ENCODE assay signal across 8 mouse cellular contexts in genomic region chr10:80149291-80150225, GRCm38 (mm10). TPM values are rescaled to one million over a fixed set of nuclear protein-coding genes. Genes with fewer than 3 reads are reported as not detected.
A peak's percentile ranks its signal among the peaks of the same experiment; 100 is the strongest.
DNase-seq lines count a peak whose midpoint lies in the region; ATAC-seq and TF ChIP-seq lines count a peak whose summit lies in the region.

No protein-coding gene starts in this region.

- no peak for TF ChIP-seq RAD21 in MEL (IDR thresholded peaks at IDR 0.05; ENCODE audit: low read depth, low read length)

- peak overlapping the region; percentile 86 for H3K27ac ChIP-seq in MEL (ENCODE audit: control insufficient read depth, low read depth, low read length)
- peak overlapping the region; percentile 100 for H3K27ac ChIP-seq in forebrain, embryonic 16.5 days (ENCODE audit: low read length)
- peak overlapping the region; percentile 100 for H3K27ac ChIP-seq in lung, embryonic 14.5 days (ENCODE audit: low read depth)

- no peak for TF ChIP-seq CTCF in MEL (IDR thresholded peaks at IDR 0.05 in 2 of 3, conservative IDR thresholded peaks at IDR 0.05 in 1 of 3; ENCODE audit: control insufficient read depth in 1 of 3, insufficient read depth in 1 of 3, low read depth in 2 of 3, low read length in 3 of 3, poor library complexity in 1 of 3, severe bottlenecking in 1 of 3)
- TF ChIP-seq CTCF in lung, embryonic 14.5 days (IDR thresholded peaks at IDR 0.05; ENCODE audit: low read depth) = no peak

- peaks cover 32% of the 10 kb centered on the region for H3K79me2 ChIP-seq in MEL (ENCODE audit: control insufficient read depth, insufficient read depth, low read length, poor library complexity)

- H3K4me2 ChIP-seq in forebrain, embryonic 16.5 days (ENCODE audit: low read length) = peak overlapping the region; percentile 94
- H3K4me2 ChIP-seq in lung, embryonic 14.5 days = peak overlapping the region; percentile 100

- peak; percentile 84 for ATAC-seq in forebrain, embryonic 16.5 days
- peak; percentile 79 for ATAC-seq in lung, embryonic 14.5 days (ENCODE audit: insufficient read depth)
- ATAC-seq in neutrophil, adult 5-6 weeks (ENCODE audit: extremely low read depth, insufficient number of reproducible peaks, low FRiP score, poor library complexity, severe bottlenecking) = peak; percentile 48

- peak; percentile 47 to 78; a peak in 2 of 4 replicates for TF ChIP-seq POLR2A in MEL (IDR thresholded peaks at IDR 0.05; ENCODE audit: control insufficient read depth in 1 of 2, insufficient read depth in 1 of 2, low read depth in 1 of 2, low read length in 2 of 2, poor library complexity in 1 of 2)

- under 1% methylated on average over 88 of the region's 88 CpGs for WGBS in forebrain, embryonic 16.5 days
- WGBS in lung, embryonic 14.5 days = under 1% methylated on average over 88 of the region's 88 CpGs

- H3K4me1 ChIP-seq in MEL (ENCODE audit: control insufficient read depth in 1 of 2, insufficient read depth in 2 of 2, low read length in 2 of 2) = peaks cover 0 to 44% of the 10 kb centered on the region in 2 experiments; a peak in 2 of 4 replicates
- H3K4me1 ChIP-seq in forebrain, embryonic 16.5 days (replicated peaks; ENCODE audit: control insufficient read depth, insufficient read depth, low read length) = peaks cover 41% of the 10 kb centered on the region
- peaks cover 10% of the 10 kb centered on the region; the same call in 1 of the 2 replicates for H3K4me1 ChIP-seq in lung, embryonic 14.5 days (ENCODE audit: insufficient read depth)

- peak; percentile 99 for DNase-seq in MEL (ENCODE audit: low read depth, low spot score)
- peak; percentile 95 to 98 for DNase-seq in cerebellum, adult 18-20 months
- DNase-seq in heart, postnatal 36 days = peak; percentile 91 to 95
- DNase-seq in layer of hippocampus, adult 8-10 months (ENCODE audit: low spot score in 2 of 2) = peak; percentile 97 to 98
- peak; percentile 99 for DNase-seq in lung, embryonic 14.5 days
- DNase-seq in testis, postnatal 14 days (ENCODE audit: low spot score) = peak; percentile 97

- no peaks in the 10 kb centered on the region for H3K9me3 ChIP-seq in MEL (replicated peaks; ENCODE audit: insufficient read depth, low read length)
- H3K9me3 ChIP-seq in forebrain, embryonic 16.5 days (ENCODE audit: control insufficient read depth, low read length) = no peaks in the 10 kb centered on the region
- no peaks in the 10 kb centered on the region for H3K9me3 ChIP-seq in lung, embryonic 14.5 days (ENCODE audit: low read depth, low read length)

- no peaks in the 10 kb centered on the region for H3K27me3 ChIP-seq in MEL (ENCODE audit: control insufficient read depth in 1 of 2, insufficient read depth in 2 of 2, low read length in 2 of 2)
- H3K27me3 ChIP-seq in forebrain, embryonic 16.5 days (replicated peaks; ENCODE audit: control insufficient read depth, insufficient read depth, low read length) = no peaks in the 10 kb centered on the region
- H3K27me3 ChIP-seq in lung, embryonic 14.5 days (ENCODE audit: insufficient read depth, low read length) = no peaks in the 10 kb centered on the region

- peak overlapping the region; percentile 84 to 90 for H3K4me3 ChIP-seq in MEL (ENCODE audit: control insufficient read depth in 1 of 2, insufficient read depth in 1 of 2, low read depth in 2 of 2, low read length in 2 of 2)
- peak overlapping the region; percentile 63 for H3K4me3 ChIP-seq in forebrain, embryonic 16.5 days (replicated peaks; ENCODE audit: low read length)
- peak overlapping the region; percentile 99 for H3K4me3 ChIP-seq in lung, embryonic 14.5 days (ENCODE audit: low read depth, low read length)

- H3K9ac ChIP-seq in MEL (ENCODE audit: control insufficient read depth, low read depth, low read length, poor library complexity, severe bottlenecking) = peak overlapping the region; percentile 87
- H3K9ac ChIP-seq in forebrain, embryonic 16.5 days (replicated peaks; ENCODE audit: low read depth, low read length) = peak overlapping the region; percentile 98
- peak overlapping the region; percentile 99 for H3K9ac ChIP-seq in lung, embryonic 14.5 days

- intact Hi-C loops in heart, postnatal 36 days (cut with DNase I) = loop anchor here (1.0 kb wide), 1 partner anchor 9 kb away; no protein-coding TSS in a partner anchor

- H3K36me3 ChIP-seq in MEL (ENCODE audit: control insufficient read depth in 1 of 2, insufficient read depth in 2 of 2, low read length in 2 of 2) = peaks cover 0 to 20% of the 10 kb centered on the region in 2 experiments; a peak in 2 of 4 replicates
- H3K36me3 ChIP-seq in forebrain, embryonic 16.5 days (ENCODE audit: control insufficient read depth, insufficient read depth) = peaks cover 9% of the 10 kb centered on the region
- peaks cover 69% of the 10 kb centered on the region for H3K36me3 ChIP-seq in lung, embryonic 14.5 days (ENCODE audit: insufficient read depth)

- TF ChIP-seq EP300 in MEL (IDR thresholded peaks at IDR 0.05; ENCODE audit: low read depth in 1 of 2, low read length in 2 of 2) = peak in 1 of 2 experiments; percentile 51; a peak in 2 of 4 replicates

TF ChIP-seq in MEL, 35 proteins besides CTCF, POLR2A, EP300 and RAD21 (continues in another document):
- TF ChIP-seq MAFK (IDR thresholded peaks at IDR 0.05; ENCODE audit: borderline replicate concordance, low read depth, low read length) (no peak), MAZ (IDR thresholded peaks at IDR 0.05; ENCODE audit: low read depth, low read length) (peak; percentile 94), UBTF (IDR thresholded peaks at IDR 0.05; ENCODE audit: borderline replicate concordance, insufficient read depth, low read depth, low read length) (0 out of 2 replicates have a peak, but pooled peaks have one; percentile 49), POLR2AphosphoS2 (IDR thresholded peaks at IDR 0.05; ENCODE audit: low read length) (peak; percentile 26; the same call in 1 of the 2 replicates), CHD2 (IDR thresholded peaks at IDR 0.05; ENCODE audit: low read length) (peak; percentile 31; the same call in 1 of the 2 replicates), GABPA (IDR thresholded peaks at IDR 0.05; ENCODE audit: low read depth, low read length) (no peak), ZMIZ1 (IDR thresholded peaks at IDR 0.05; ENCODE audit: low read depth, low read length) (0 out of 2 replicates have a peak, but pooled peaks have one; percentile 1), GATA1 (IDR thresholded peaks at IDR 0.05; ENCODE audit: low read depth, low read length) (peak; percentile 44; the same call in 1 of the 2 replicates), NELFE (IDR thresholded peaks at IDR 0.05; ENCODE audit: low read depth, low read length) (peak; percentile 80), ZNF384 (IDR thresholded peaks at IDR 0.05; ENCODE audit: low read depth, low read length) (peak; percentile 98), ZKSCAN1 (IDR thresholded peaks at IDR 0.05; ENCODE audit: low read depth, low read length) (no peak)

RNA-seq across cellular contexts. Expression of gene Midn, which starts 1.5 kb away (rescaled TPM):
- total RNA-seq in MEL (2012; rRNA removed) = 8.1 and 8.3 TPM in 2 replicates
- 10 to 100 TPM in 1 of 2 experiments, not detected in 1; 26.7 TPM for polyA plus RNA-seq in MEL (2012; ENCODE audit: insufficient read depth in 1 of 2, insufficient read length in 2 of 2, low read depth in 1 of 2, low replicate concordance in 2 of 2, missing spikeins in 1 of 2)
- 26.5 and 30.9 TPM in 2 replicates for polyA plus RNA-seq in forebrain, embryonic 16.5 days (2015; fragmentation: Nextera tagmentation; extraction: Ambion mirVana)
- 100 to 1,000 TPM in 1 of 2 experiments, 10 to 100 TPM in 1; 99.9 to 117 TPM for total RNA-seq in heart, postnatal 36 days (2021)
- 10 to 100 TPM; 47.2 to 63.6 (median 58.0) TPM for total RNA-seq in layer of hippocampus, adult 8-10 months (2022)
- 32.6 and 34.2 TPM in 2 replicates for polyA plus RNA-seq in lung, embryonic 14.5 days (2014; fragmentation: Nextera tagmentation; extraction: Ambion mirVana)
- total RNA-seq in neutrophil, adult 5-6 weeks (2017) = 126 and 143 TPM in 2 replicates

RNA-seq across cellular contexts. Expression of gene Cbarp, which starts 8.9 kb away (rescaled TPM):
- total RNA-seq in MEL (2012; rRNA removed) = 4.8 and 6.8 TPM in 2 replicates
- 10 to 100 TPM in 1 of 2 experiments, not detected in 1; 19.3 TPM for polyA plus RNA-seq in MEL (2012; ENCODE audit: insufficient read depth in 1 of 2, insufficient read length in 2 of 2, low read depth in 1 of 2, low replicate concordance in 2 of 2, missing spikeins in 1 of 2)
- 33.0 and 44.5 TPM in 2 replicates for polyA plus RNA-seq in forebrain, embryonic 16.5 days (2015; fragmentation: Nextera tagmentation; extraction: Ambion mirVana)
- 1 to 10 TPM; 2.0 to 4.7 TPM for total RNA-seq in heart, postnatal 36 days (2021)
- 100 to 1,000 TPM; 295 to 345 (median 308) TPM for total RNA-seq in layer of hippocampus, adult 8-10 months (2022)
- polyA plus RNA-seq in lung, embryonic 14.5 days (2014; fragmentation: Nextera tagmentation; extraction: Ambion mirVana) = 3.8 and 5.5 TPM in 2 replicates
- 0.98 and 1.6 TPM in 2 replicates for total RNA-seq in neutrophil, adult 5-6 weeks (2017)

RNA-seq across cellular contexts. Expression of gene Atp5d, which starts 11.1 kb away (rescaled TPM):
- 308 and 324 TPM in 2 replicates for total RNA-seq in MEL (2012; rRNA removed)
- polyA plus RNA-seq in MEL (2012; ENCODE audit: insufficient read depth in 1 of 2, insufficient read length in 2 of 2, low read depth in 1 of 2, low replicate concordance in 2 of 2, missing spikeins in 1 of 2) = 100 to 1,000 TPM; 300 to 657 TPM
- polyA plus RNA-seq in forebrain, embryonic 16.5 days (2015; fragmentation: Nextera tagmentation; extraction: Ambion mirVana) = 404 and 433 TPM in 2 replicates
- total RNA-seq in heart, postnatal 36 days (2021) = 1,000 to 10,000 TPM; 1,105 to 1,168 TPM
- total RNA-seq in layer of hippocampus, adult 8-10 months (2022) = 100 to 1,000 TPM; 315 to 328 (median 323) TPM
- polyA plus RNA-seq in lung, embryonic 14.5 days (2014; fragmentation: Nextera tagmentation; extraction: Ambion mirVana) = 493 and 529 TPM in 2 replicates
- 34.4 and 38.6 TPM in 2 replicates for total RNA-seq in neutrophil, adult 5-6 weeks (2017)

RNA-seq across cellular contexts. Expression of gene Cirbp, which starts 16.2 kb away (rescaled TPM):
- 21.2 and 27.2 TPM in 2 replicates for total RNA-seq in MEL (2012; rRNA removed)
- 10 to 100 TPM in 1 of 2 experiments, not detected in 1; 56.6 TPM for polyA plus RNA-seq in MEL (2012; ENCODE audit: insufficient read depth in 1 of 2, insufficient read length in 2 of 2, low read depth in 1 of 2, low replicate concordance in 2 of 2, missing spikeins in 1 of 2)
- polyA plus RNA-seq in forebrain, embryonic 16.5 days (2015; fragmentation: Nextera tagmentation; extraction: Ambion mirVana) = 318 and 335 TPM in 2 replicates
- total RNA-seq in heart, postnatal 36 days (2021) = 10 to 100 TPM; 48.2 to 67.0 TPM
- 100 to 1,000 TPM in 2 of 4 experiments, 10 to 100 TPM in 2; 75.7 to 148 (median 96.4) TPM for total RNA-seq in layer of hippocampus, adult 8-10 months (2022)
- 71.8 and 71.9 TPM in 2 replicates for polyA plus RNA-seq in lung, embryonic 14.5 days (2014; fragmentation: Nextera tagmentation; extraction: Ambion mirVana)
- total RNA-seq in neutrophil, adult 5-6 weeks (2017) = 151 and 158 TPM in 2 replicates

RNA-seq across cellular contexts. Expression of gene 1600002K03Rik, which starts 23.2 kb away (rescaled TPM):
- 16.9 and 17.7 TPM in 2 replicates for total RNA-seq in MEL (2012; rRNA removed)
- 10 to 100 TPM in 1 of 2 experiments, not detected in 1; 11.4 TPM for polyA plus RNA-seq in MEL (2012; ENCODE audit: insufficient read depth in 1 of 2, insufficient read length in 2 of 2, low read depth in 1 of 2, low replicate concordance in 2 of 2, missing spikeins in 1 of 2)
- 8.5 and 10.6 TPM in 2 replicates for polyA plus RNA-seq in forebrain, embryonic 16.5 days (2015; fragmentation: Nextera tagmentation; extraction: Ambion mirVana)
- total RNA-seq in heart, postnatal 36 days (2021) = 1 to 10 TPM; 4.4 to 4.6 TPM
- total RNA-seq in layer of hippocampus, adult 8-10 months (2022) = 1 to 10 TPM; 1.8 to 9.0 (median 6.2) TPM
- 8.3 and 9.7 TPM in 2 replicates for polyA plus RNA-seq in lung, embryonic 14.5 days (2014; fragmentation: Nextera tagmentation; extraction: Ambion mirVana)
- 10.3 and 14.2 TPM in 2 replicates for total RNA-seq in neutrophil, adult 5-6 weeks (2017)

Comparison
In these comparisons a context has a peak if more than half of its experiments do, and no peak if none do; other contexts are left out.
1. Peak in every context shown above with its lines: DNase-seq, ATAC-seq, H3K4me3 ChIP-seq and H3K27ac ChIP-seq.
2. RNA of gene Cbarp, which starts 8.9 kb away (total RNA-seq): 295 to 345 TPM in layer of hippocampus, adult 8-10 months; 4.8 to 6.8 TPM in MEL, 2.0 to 4.7 TPM in heart, postnatal 36 days and 0.98 to 1.6 TPM in neutrophil, adult 5-6 weeks; every median in the first group is over 10 times any median in the second.